In the genomic region with DNA sequence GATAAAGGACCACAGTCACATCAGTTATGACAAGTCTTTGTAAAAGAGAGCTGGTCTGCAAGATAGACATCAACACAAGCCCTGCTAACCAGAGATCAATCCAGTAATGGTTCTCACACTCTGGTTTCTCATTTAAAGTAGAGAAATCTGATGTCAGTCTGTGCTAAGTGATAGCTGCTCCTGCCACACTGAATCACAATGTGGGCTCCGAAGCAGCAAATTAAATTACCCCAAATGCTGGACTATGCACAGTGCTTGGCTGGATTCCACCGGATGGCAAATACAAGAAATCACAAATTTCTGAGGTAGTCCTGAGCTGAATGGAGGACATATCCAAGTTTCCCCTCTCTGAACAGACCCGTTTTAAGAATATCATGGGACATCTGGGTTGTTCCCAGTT, we compare ENCODE assay signal across 22 mouse cellular contexts.
"Had no signal": no experiment of that assay in that cellular context is flagged by ENCODE, and none has a peak within 500 bp of the region (broad histone marks: within the 10 kb centered on the region; RNA-seq: fewer than 3 reads in every experiment).

No protein-coding gene starts in this region.

- H3K36me3 ChIP-seq: kidney, embryonic 15.5 days; limb, embryonic 10.5 days; limb, embryonic 13.5 days; liver, embryonic 12.5 days; liver, embryonic 15.5 days; lung, embryonic 15.5 days; midbrain, embryonic 10.5 days; midbrain, embryonic 15.5 days; stomach, embryonic 15.5 days had no signal

- DNase-seq: kidney, adult 11 months; kidney, adult 8-10 months; kidney, postnatal 10 days; kidney, postnatal 36 days; layer of hippocampus, postnatal 36 days; liver; lung, adult 18-20 months; lung, postnatal 10 days; lung, postnatal 36 days; right cerebral cortex, postnatal 25 days; spleen, adult 18-20 months; thymus, postnatal 25 days had no signal

- H3K4me2 ChIP-seq: kidney, embryonic 15.5 days; limb, embryonic 13.5 days; liver, embryonic 12.5 days; liver, embryonic 15.5 days; lung, embryonic 15.5 days; midbrain, embryonic 15.5 days; stomach, embryonic 15.5 days had no signal

- H3K9me3 ChIP-seq: kidney, embryonic 15.5 days; limb, embryonic 10.5 days; limb, embryonic 13.5 days; liver, embryonic 12.5 days; liver, embryonic 15.5 days; lung, embryonic 15.5 days; midbrain, embryonic 10.5 days; midbrain, embryonic 15.5 days; stomach, embryonic 15.5 days had no signal

- H3K9ac ChIP-seq: kidney, embryonic 15.5 days; limb, embryonic 13.5 days; liver, embryonic 12.5 days; liver, embryonic 15.5 days; lung, embryonic 15.5 days; midbrain, embryonic 15.5 days; stomach, embryonic 15.5 days had no signal

- H3K27ac ChIP-seq: kidney, embryonic 15.5 days; limb, embryonic 10.5 days; limb, embryonic 13.5 days; liver, embryonic 12.5 days; liver, embryonic 15.5 days; lung, embryonic 15.5 days; midbrain, embryonic 10.5 days; midbrain, embryonic 15.5 days; stomach, embryonic 15.5 days had no signal

- H3K4me1 ChIP-seq: kidney, embryonic 15.5 days; limb, embryonic 10.5 days; limb, embryonic 13.5 days; liver, embryonic 12.5 days; liver, embryonic 15.5 days; lung, embryonic 15.5 days; megakaryocyte, embryonic 14.5 days; midbrain, embryonic 10.5 days; midbrain, embryonic 15.5 days; stomach, embryonic 15.5 days had no signal

- H3K27me3 ChIP-seq: kidney, embryonic 15.5 days; limb, embryonic 13.5 days; liver, embryonic 12.5 days; liver, embryonic 15.5 days; lung, embryonic 15.5 days; megakaryocyte, embryonic 14.5 days; midbrain, embryonic 15.5 days; stomach, embryonic 15.5 days had no signal

- ATAC-seq: liver, embryonic 12.5 days; midbrain, embryonic 15.5 days had no signal

- H3K4me3 ChIP-seq: kidney, embryonic 15.5 days; limb, embryonic 10.5 days; limb, embryonic 13.5 days; liver, embryonic 12.5 days; liver, embryonic 15.5 days; lung, embryonic 15.5 days; megakaryocyte, embryonic 14.5 days; midbrain, embryonic 10.5 days; midbrain, embryonic 15.5 days; stomach, embryonic 15.5 days had no signal
